Comparison of ENCODE assay signal across 14 mouse cellular contexts in genomic region chr8:127914086-127914485, GRCm38 (mm10).
DNase-seq lines count a peak whose midpoint lies in the region; ATAC-seq and TF ChIP-seq lines count a peak whose summit lies in the region.
"Had no signal": no experiment of that assay in that cellular context is flagged by ENCODE, and none has a peak within 500 bp of the region (broad histone marks: within the 10 kb centered on the region; RNA-seq: fewer than 3 reads in every experiment).

No protein-coding gene starts in this region.

- no peak overlapping the region for H3K4me2 ChIP-seq in forebrain, postnatal 0 days (ENCODE audit: low read depth)
- no peak overlapping the region for H3K4me2 ChIP-seq in forebrain, embryonic 14.5 days (ENCODE audit: low read length)
- no peak overlapping the region for H3K4me2 ChIP-seq in heart, embryonic 13.5 days
- H3K4me2 ChIP-seq: intestine, embryonic 15.5 days; limb, embryonic 13.5 days; lung, embryonic 14.5 days; stomach, embryonic 15.5 days had no signal

- no peak overlapping the region for H3K27ac ChIP-seq in forebrain, postnatal 0 days (ENCODE audit: low read depth, low read length)
- H3K27ac ChIP-seq in forebrain, embryonic 14.5 days (ENCODE audit: low read depth, low read length): no peak overlapping the region
- H3K27ac ChIP-seq in heart, embryonic 13.5 days (replicated peaks): peak overlapping the region; percentile 85
- H3K27ac ChIP-seq in kidney, adult 2 months (ENCODE audit: insufficient read depth, low read depth, low read length): no peak overlapping the region
- H3K27ac ChIP-seq: intestine, embryonic 15.5 days; limb, embryonic 13.5 days; stomach, embryonic 15.5 days had no signal

- ATAC-seq in forebrain, postnatal 0 days: no peak
- no peak for ATAC-seq in forebrain, embryonic 14.5 days
- ATAC-seq in heart, embryonic 13.5 days (ENCODE audit: extremely low read depth, insufficient number of reproducible peaks, low FRiP score, low TSS enrichment): no peak
- ATAC-seq: intestine, embryonic 15.5 days had no signal

- intact Hi-C loops in left cerebral cortex, postnatal 36 days (cut with DNase I): loop anchor here (10.0 kb wide), 1 partner anchor 251 kb away; no protein-coding TSS in a partner anchor

- no peaks in the 10 kb centered on the region for H3K27me3 ChIP-seq in forebrain, postnatal 0 days (ENCODE audit: insufficient read depth, low read length)
- H3K27me3 ChIP-seq in forebrain, embryonic 14.5 days (replicated peaks; ENCODE audit: control insufficient read depth, insufficient read depth, low read length): no peaks in the 10 kb centered on the region
- no peaks in the 10 kb centered on the region for H3K27me3 ChIP-seq in heart, embryonic 13.5 days (replicated peaks)
- no peaks in the 10 kb centered on the region; the same call in 1 of the 2 replicates for H3K27me3 ChIP-seq in kidney, adult 2 months (replicated peaks; ENCODE audit: control insufficient read depth, insufficient read depth, low read length)
- H3K27me3 ChIP-seq: intestine, embryonic 15.5 days; limb, embryonic 13.5 days; megakaryocyte, embryonic 14.5 days; stomach, embryonic 15.5 days had no signal

- H3K9me3 ChIP-seq in forebrain, postnatal 0 days (ENCODE audit: low read length): no peaks in the 10 kb centered on the region
- no peaks in the 10 kb centered on the region for H3K9me3 ChIP-seq in forebrain, embryonic 14.5 days (replicated peaks; ENCODE audit: control insufficient read depth, low read length)
- no peaks in the 10 kb centered on the region for H3K9me3 ChIP-seq in heart, embryonic 13.5 days
- H3K9me3 ChIP-seq: intestine, embryonic 15.5 days; limb, embryonic 13.5 days; megakaryocyte, embryonic 14.5 days; stomach, embryonic 15.5 days had no signal

- TF ChIP-seq CTCF in forebrain, postnatal 0 days (IDR thresholded peaks at IDR 0.05; ENCODE audit: low read depth): no peak
- no peak for TF ChIP-seq CTCF in kidney, adult 2 months (conservative IDR thresholded peaks at IDR 0.05; ENCODE audit: insufficient read depth, insufficient read length, low read depth, low read length)

- TF ChIP-seq POLR2A in kidney, adult 2 months (IDR thresholded peaks at IDR 0.05; ENCODE audit: low read depth, low read length): no peak

- DNase-seq in forebrain, postnatal 0 days: peak; percentile 23
- no peak for DNase-seq in forebrain, embryonic 14.5 days (ENCODE audit: low spot score)
- DNase-seq in brain, adult 2 months (ENCODE audit: low read depth, low spot score): peak; percentile 84
- peak; percentile 31 to 37 for DNase-seq in left cerebral cortex, postnatal 36 days (ENCODE audit: low spot score in 2 of 2)
- no peak for DNase-seq in kidney, adult 2 months
- no peak for DNase-seq in cerebellum, adult 9-10 months
- no peak for DNase-seq in natural killer cell, adult 2 months (ENCODE audit: low spot score in 2 of 2)
- DNase-seq: adrenal gland, postnatal 10 days; lung, embryonic 14.5 days had no signal

- H3K4me1 ChIP-seq in forebrain, postnatal 0 days (ENCODE audit: insufficient read depth): peaks cover 8% of the 10 kb centered on the region
- H3K4me1 ChIP-seq in forebrain, embryonic 14.5 days (ENCODE audit: control insufficient read depth, insufficient read depth, low read length): no peaks in the 10 kb centered on the region
- H3K4me1 ChIP-seq in heart, embryonic 13.5 days: peaks cover 47% of the 10 kb centered on the region
- H3K4me1 ChIP-seq in kidney, adult 2 months (ENCODE audit: control insufficient read depth, insufficient read depth, low read length): no peaks in the 10 kb centered on the region; the same call in 1 of the 2 replicates
- H3K4me1 ChIP-seq: intestine, embryonic 15.5 days; megakaryocyte, embryonic 14.5 days; stomach, embryonic 15.5 days had no signal

- H3K9ac ChIP-seq in forebrain, postnatal 0 days: no peak overlapping the region
- H3K9ac ChIP-seq in forebrain, embryonic 14.5 days (ENCODE audit: low read length): no peak overlapping the region
- no peak overlapping the region for H3K9ac ChIP-seq in heart, embryonic 13.5 days
- H3K9ac ChIP-seq: intestine, embryonic 15.5 days; limb, embryonic 13.5 days; lung, embryonic 14.5 days; stomach, embryonic 15.5 days had no signal

- no peaks in the 10 kb centered on the region for H3K36me3 ChIP-seq in forebrain, postnatal 0 days (ENCODE audit: insufficient read depth)
- no peaks in the 10 kb centered on the region for H3K36me3 ChIP-seq in forebrain, embryonic 14.5 days (ENCODE audit: control insufficient read depth, insufficient read depth, low read length)
- H3K36me3 ChIP-seq in heart, embryonic 13.5 days: no peaks in the 10 kb centered on the region
- H3K36me3 ChIP-seq in kidney, adult 2 months (ENCODE audit: control insufficient read depth, insufficient read depth, low read length): no peaks in the 10 kb centered on the region
- H3K36me3 ChIP-seq: intestine, embryonic 15.5 days; limb, embryonic 13.5 days; stomach, embryonic 15.5 days had no signal

- 49% methylated on average over 3 of the region's 3 CpGs for WGBS in forebrain, postnatal 0 days
- WGBS in forebrain, embryonic 14.5 days: 83% methylated on average over 3 of the region's 3 CpGs
- WGBS in heart, embryonic 13.5 days: 23% methylated on average over 3 of the region's 3 CpGs
- 70% methylated on average over 3 of the region's 3 CpGs for WGBS in kidney, adult 2 months

- no peak overlapping the region for H3K4me3 ChIP-seq in forebrain, postnatal 0 days (ENCODE audit: low read depth, low read length)
- H3K4me3 ChIP-seq in forebrain, embryonic 14.5 days (ENCODE audit: low read depth, low read length): no peak overlapping the region
- H3K4me3 ChIP-seq in heart, embryonic 13.5 days: no peak overlapping the region
- H3K4me3 ChIP-seq in kidney, adult 2 months (ENCODE audit: insufficient read depth, low read depth, low read length): no peak overlapping the region
- H3K4me3 ChIP-seq: intestine, embryonic 15.5 days; limb, embryonic 13.5 days; megakaryocyte, embryonic 14.5 days; stomach, embryonic 15.5 days had no signal

Comparison
In these comparisons a context has a peak if more than half of its experiments do, and no peak if none do; other contexts are left out.
1. DNase-seq: peak in forebrain, postnatal 0 days (single experiment), brain, adult 2 months (single experiment) and left cerebral cortex, postnatal 36 days (2 of 2); none in forebrain, embryonic 14.5 days (single experiment), kidney, adult 2 months (single experiment), cerebellum, adult 9-10 months (single experiment) and natural killer cell, adult 2 months (0 of 2).